Mouse (Mus musculus): ENCODE measurements at regions not wholly inside any gene's neighbourhood (a gene's known extent, or its start where the extent isn't known, plus 50 kb on each side); places are given as distances from the start of the nearest gene placed in this dataset.

DNA sequence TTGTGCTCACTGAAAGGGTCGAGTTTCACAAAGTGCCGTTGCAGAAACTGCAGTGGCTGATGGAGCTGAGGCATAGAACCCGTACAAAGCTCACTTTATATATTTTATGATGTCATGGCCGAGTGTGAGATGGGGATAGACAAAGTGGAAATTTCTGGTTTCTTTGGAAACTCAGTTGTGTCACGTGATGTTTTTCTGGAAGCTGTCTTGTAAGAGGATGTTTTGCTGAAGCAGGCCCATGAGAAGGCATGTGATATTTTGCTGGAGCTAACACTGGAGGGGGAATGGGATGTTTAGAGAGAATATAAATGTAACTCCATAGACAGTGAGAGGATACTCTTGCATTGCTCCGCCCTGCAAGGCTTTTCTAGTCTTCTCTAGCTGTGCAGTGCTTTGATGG, 311.7 kb downstream of the Tmem132b start:
- WGBS = 69% methylated on average over 6 of the region's 6 CpGs
- Histone ChIP-seq H3K4me1 (replicated peaks) (no peaks in the 10 kb centered on the region), H3K4me2 (replicated peaks) (no peak overlapping the region), H3K27ac (no peak overlapping the region), H3K4me3 (replicated peaks) (no peak overlapping the region), H3K27me3 (replicated peaks) (no peaks in the 10 kb centered on the region), H3K36me3 (no peaks in the 10 kb centered on the region), H3K9ac (no peak overlapping the region), H3K9me3 (no peaks in the 10 kb centered on the region)
- no peak for ATAC-seq

DNA sequence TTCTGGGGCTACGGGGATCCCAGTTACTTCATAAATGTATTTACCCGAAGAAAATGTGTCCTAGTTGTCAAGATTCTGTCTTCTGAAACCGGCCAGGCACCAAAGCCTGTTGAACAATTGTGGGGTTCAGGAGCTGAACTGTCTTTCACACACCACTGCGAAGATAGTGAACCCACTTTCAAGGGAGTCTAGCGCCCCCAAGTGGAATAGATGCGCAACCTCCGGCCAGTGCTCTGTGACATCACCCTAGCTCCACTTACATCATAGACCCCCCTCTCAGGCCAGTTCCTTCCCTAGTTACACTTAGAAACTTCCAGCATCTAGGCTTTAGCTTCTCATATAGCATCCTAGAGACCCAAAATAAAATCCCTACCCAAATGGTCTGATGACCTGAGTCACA, 318.1 kb downstream of the Tmem132b start:
- Histone ChIP-seq H3K4me3 (replicated peaks) (no peak overlapping the region), H3K4me2 (replicated peaks) (no peak overlapping the region), H3K27me3 (replicated peaks) (no peaks in the 10 kb centered on the region), H3K9me3 (no peaks in the 10 kb centered on the region), H3K36me3 (no peaks in the 10 kb centered on the region), H3K4me1 (replicated peaks) (no peaks in the 10 kb centered on the region), H3K27ac (no peak overlapping the region), H3K9ac (no peak overlapping the region)
- 78% methylated on average over 7 of the region's 7 CpGs for WGBS
- no peak for ATAC-seq

DNA sequence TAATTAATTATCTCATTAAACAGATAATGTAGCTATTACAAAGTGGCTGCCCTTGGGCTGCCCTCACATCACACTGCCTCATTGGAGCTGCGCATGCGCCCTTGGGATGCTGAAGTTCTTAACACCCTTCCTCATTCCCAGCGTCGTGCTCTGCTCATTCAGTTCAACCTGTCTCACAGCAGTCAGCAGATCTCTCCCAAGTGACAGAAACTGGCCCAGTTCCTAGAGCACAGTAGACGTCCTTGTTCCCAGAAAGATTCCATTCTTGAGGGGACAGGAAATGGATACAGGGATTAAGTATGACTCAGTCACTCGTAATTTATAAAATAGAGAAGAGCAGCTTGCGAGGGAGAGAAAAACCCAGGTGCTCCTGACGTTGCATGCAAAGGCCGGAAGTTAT, 344.7 kb downstream of the Tmem132b start:
- 78% methylated on average over 9 of the region's 9 CpGs for WGBS
- Histone ChIP-seq H3K27me3 (replicated peaks) (no peaks in the 10 kb centered on the region), H3K27ac (no peak overlapping the region), H3K4me1 (replicated peaks) (no peaks in the 10 kb centered on the region), H3K9ac (no peak overlapping the region), H3K4me3 (replicated peaks) (no peak overlapping the region), H3K4me2 (replicated peaks) (no peak overlapping the region), H3K9me3 (no peaks in the 10 kb centered on the region), H3K36me3 (no peaks in the 10 kb centered on the region)
- ATAC-seq = no peak

DNA sequence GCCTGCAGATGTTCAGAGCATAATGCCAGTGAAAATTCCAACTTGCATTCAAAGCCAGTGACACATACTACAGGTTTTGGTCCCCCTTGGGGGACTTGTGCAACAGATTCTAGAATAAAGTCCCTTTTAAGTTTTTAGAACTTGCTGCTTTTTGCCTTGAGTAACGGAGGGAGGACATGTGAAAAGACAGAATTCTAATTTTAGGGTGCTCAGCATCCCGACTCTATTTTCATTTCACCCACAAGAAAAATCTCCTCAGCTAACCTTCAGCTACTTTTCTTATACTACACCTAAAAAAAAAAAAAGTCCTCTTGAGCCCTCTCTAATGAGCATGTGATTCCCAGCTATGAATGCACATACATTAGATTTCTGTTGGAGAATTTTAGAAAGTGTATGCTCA, 357.3 kb downstream of the Tmem132b start:
- H3K9me3 ChIP-seq = no peaks in the 10 kb centered on the region
- H3K36me3 ChIP-seq = no peaks in the 10 kb centered on the region
- H3K4me1 ChIP-seq (replicated peaks) = no peaks in the 10 kb centered on the region
- ATAC-seq = no peak
- H3K27ac ChIP-seq = no peak overlapping the region
- H3K9ac ChIP-seq = no peak overlapping the region
- 81% methylated on average over 2 of the region's 2 CpGs for WGBS
- H3K4me2 ChIP-seq (replicated peaks) = no peak overlapping the region
- H3K4me3 ChIP-seq (replicated peaks) = no peak overlapping the region
- no peaks in the 10 kb centered on the region for H3K27me3 ChIP-seq (replicated peaks)

DNA sequence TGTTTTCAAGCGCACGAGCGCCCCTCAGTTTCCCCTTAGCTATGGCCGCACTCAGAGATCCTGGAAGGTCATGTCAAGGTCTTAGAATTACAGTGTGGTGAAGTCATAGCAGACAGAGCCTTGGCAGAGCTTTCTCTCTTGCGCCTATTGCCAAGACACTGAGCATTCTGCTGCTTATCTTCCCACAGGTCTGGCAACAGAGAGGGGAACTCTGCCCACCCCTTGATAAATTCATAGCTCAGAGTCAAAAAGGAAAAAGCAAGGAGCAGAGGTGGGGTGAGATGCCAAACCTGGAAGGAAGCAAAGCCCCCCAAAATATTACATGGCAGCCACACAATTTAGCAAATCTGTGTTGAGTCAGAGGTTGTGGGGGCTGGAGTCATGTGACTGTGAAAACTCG, 362.3 kb downstream of the Tmem132b start:
- Histone ChIP-seq H3K9ac (no peak overlapping the region), H3K27ac (no peak overlapping the region), H3K4me1 (replicated peaks) (no peaks in the 10 kb centered on the region), H3K36me3 (no peaks in the 10 kb centered on the region), H3K4me2 (replicated peaks) (no peak overlapping the region), H3K4me3 (replicated peaks) (no peak overlapping the region), H3K9me3 (no peaks in the 10 kb centered on the region), H3K27me3 (replicated peaks) (no peaks in the 10 kb centered on the region)
- no peak for ATAC-seq
- WGBS = 86% methylated on average over 6 of the region's 6 CpGs

DNA sequence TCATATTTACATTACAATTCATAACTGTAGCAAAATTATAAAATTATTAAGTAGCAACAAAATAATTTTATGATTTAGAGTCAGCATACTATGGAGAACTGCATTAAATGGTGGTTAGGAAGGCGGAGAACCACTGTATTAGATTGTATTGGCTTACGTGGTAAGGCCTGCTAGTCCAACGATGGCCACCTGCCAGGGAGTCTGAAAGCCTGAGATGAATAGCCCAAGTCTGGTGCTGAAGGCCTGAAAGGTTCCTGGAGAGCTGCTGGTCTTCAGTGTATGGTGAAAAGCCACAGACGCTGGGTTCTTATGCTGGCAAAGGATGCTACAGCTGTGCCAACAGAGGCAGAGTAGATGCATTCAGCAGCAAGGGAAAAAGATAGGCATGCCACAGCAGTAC, 370.5 kb downstream of the Tmem132b start:
- no peak for ATAC-seq
- H3K27me3 ChIP-seq (replicated peaks) = no peaks in the 10 kb centered on the region
- H3K36me3 ChIP-seq = no peaks in the 10 kb centered on the region
- H3K27ac ChIP-seq = no peak overlapping the region
- no peaks in the 10 kb centered on the region for H3K4me1 ChIP-seq (replicated peaks)
- 84% methylated on average over 4 of the region's 4 CpGs for WGBS
- no peak overlapping the region for H3K4me3 ChIP-seq (replicated peaks)
- H3K9ac ChIP-seq = no peak overlapping the region
- no peaks in the 10 kb centered on the region for H3K9me3 ChIP-seq
- H3K4me2 ChIP-seq (replicated peaks) = no peak overlapping the region

DNA sequence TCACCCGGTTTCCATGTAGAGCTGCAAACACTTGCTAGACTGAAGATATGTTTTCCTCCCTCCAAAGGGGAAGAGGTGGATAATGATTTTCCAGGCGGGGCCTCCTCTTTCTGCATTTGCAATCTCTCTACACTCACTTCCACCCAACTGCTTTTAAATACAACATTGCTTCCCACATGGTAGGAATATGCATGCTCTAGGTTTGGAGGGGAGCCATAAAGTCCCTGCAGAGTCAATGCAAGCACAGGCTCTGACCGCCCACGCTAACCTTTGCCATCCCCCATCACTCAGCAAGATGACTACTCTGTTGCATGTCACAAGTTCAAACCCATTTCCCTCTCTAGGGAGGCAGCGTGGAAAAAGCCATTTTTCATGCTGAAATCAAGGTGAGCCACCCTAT, 372.9 kb downstream of the Tmem132b start:
- Histone ChIP-seq H3K4me3 (replicated peaks) (no peak overlapping the region), H3K9ac (no peak overlapping the region), H3K27ac (no peak overlapping the region), H3K9me3 (no peaks in the 10 kb centered on the region), H3K4me2 (replicated peaks) (no peak overlapping the region), H3K36me3 (no peaks in the 10 kb centered on the region), H3K4me1 (replicated peaks) (no peaks in the 10 kb centered on the region), H3K27me3 (replicated peaks) (no peaks in the 10 kb centered on the region)
- no peak for ATAC-seq
- WGBS = 87% methylated on average over 5 of the region's 5 CpGs

DNA sequence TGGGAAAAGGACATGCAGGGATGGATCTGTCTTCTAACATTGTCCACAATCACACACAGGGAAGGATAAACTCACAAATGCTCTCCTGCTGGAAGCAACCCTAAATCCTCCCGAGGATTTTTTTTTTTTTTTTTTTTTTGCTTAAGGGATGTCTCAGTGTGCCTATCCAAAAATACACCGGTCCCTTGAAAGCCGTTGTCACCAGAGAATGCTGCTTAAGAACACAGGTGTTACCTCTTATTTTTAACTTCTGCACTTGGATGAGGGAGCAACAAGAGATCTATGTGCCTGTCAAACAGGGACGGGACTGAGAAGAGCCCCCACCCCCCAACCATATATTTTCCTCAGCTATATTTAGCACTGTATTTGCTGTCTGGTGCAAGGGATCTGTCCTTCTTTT, 375.8 kb downstream of the Tmem132b start:
- WGBS = 80% methylated on average over 4 of the region's 4 CpGs
- Histone ChIP-seq H3K4me3 (replicated peaks) (no peak overlapping the region), H3K9me3 (no peaks in the 10 kb centered on the region), H3K36me3 (no peaks in the 10 kb centered on the region), H3K4me2 (replicated peaks) (no peak overlapping the region), H3K27ac (no peak overlapping the region), H3K9ac (no peak overlapping the region), H3K4me1 (replicated peaks) (no peaks in the 10 kb centered on the region), H3K27me3 (replicated peaks) (no peaks in the 10 kb centered on the region)
- ATAC-seq = no peak

DNA sequence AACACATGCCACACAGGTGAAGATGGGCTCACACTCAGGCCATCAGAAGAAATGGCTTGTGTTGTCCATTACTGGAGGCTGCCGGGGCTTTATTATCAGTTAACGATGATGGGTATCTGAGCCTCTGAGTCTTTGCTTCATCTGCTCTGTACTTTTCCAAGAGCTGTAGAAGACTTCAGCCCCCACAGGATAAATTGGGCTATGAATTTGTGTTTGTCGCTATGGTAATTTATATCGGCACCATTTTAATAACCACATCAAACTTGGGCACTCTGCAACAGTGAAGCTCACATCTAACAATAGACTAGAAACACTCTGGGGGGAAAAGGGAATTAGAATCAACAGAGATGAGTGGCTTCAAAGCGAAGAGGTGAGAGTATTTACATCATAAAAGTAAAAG, 376.3 kb downstream of the Tmem132b start:
- Histone ChIP-seq H3K9ac (no peak overlapping the region), H3K4me1 (replicated peaks) (no peaks in the 10 kb centered on the region), H3K27me3 (replicated peaks) (no peaks in the 10 kb centered on the region), H3K4me3 (replicated peaks) (no peak overlapping the region), H3K9me3 (no peaks in the 10 kb centered on the region), H3K27ac (no peak overlapping the region), H3K4me2 (replicated peaks) (no peak overlapping the region), H3K36me3 (no peaks in the 10 kb centered on the region)
- 94% methylated on average over 5 of the region's 5 CpGs for WGBS
- no peak for ATAC-seq

DNA sequence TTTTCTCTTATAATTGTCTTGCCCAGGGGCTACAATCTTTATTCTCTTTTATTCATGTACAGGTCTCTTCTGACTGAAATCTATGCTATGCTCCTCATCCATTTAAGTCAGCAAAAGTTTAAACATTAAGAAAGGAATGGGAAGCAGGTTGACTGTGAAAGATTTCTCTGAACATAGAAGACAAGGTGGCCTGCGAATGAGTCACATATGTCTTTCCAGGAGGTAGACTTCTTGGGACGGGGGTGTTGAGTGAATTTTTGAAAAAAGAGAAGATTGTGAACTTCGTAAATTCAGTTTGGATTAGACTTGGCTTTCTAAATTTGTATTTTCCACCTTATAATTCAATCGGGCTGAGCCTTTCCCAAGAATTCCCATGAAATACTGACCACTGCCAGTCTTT, 384.3 kb downstream of the Tmem132b start:
- Histone ChIP-seq H3K27me3 (replicated peaks) (no peaks in the 10 kb centered on the region), H3K9me3 (no peaks in the 10 kb centered on the region), H3K4me3 (replicated peaks) (no peak overlapping the region), H3K27ac (no peak overlapping the region), H3K9ac (no peak overlapping the region), H3K4me1 (replicated peaks) (no peaks in the 10 kb centered on the region), H3K4me2 (replicated peaks) (no peak overlapping the region), H3K36me3 (no peaks in the 10 kb centered on the region)
- WGBS = 86% methylated on average over 4 of the region's 4 CpGs
- no peak for ATAC-seq

DNA sequence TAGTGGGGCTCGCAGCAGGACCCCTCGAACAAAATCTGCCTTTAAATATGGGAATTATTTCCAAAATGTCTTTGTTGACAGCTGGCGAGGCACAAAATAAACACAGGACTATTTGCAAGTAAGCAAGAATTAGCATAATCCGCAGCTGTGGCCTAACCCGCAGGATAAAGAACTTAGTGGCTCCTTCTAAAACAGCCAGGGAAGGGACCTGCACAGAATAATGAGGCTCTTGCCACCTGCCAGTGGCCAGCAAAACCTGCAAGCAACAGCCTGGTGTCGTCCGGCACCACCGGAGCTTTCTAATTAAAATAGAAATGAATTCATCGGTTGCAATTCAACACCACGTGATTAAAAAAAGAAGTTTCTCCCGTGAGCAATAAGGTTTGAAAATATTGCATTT, 389.4 kb downstream of the Tmem132b start:
- Histone ChIP-seq H3K4me2 (replicated peaks) (no peak overlapping the region), H3K36me3 (no peaks in the 10 kb centered on the region), H3K9ac (no peak overlapping the region), H3K9me3 (no peaks in the 10 kb centered on the region), H3K27ac (no peak overlapping the region), H3K4me1 (replicated peaks) (no peaks in the 10 kb centered on the region), H3K27me3 (replicated peaks) (no peaks in the 10 kb centered on the region), H3K4me3 (replicated peaks) (no peak overlapping the region)
- 29% methylated on average over 11 of the region's 11 CpGs for WGBS
- ATAC-seq = no peak

DNA sequence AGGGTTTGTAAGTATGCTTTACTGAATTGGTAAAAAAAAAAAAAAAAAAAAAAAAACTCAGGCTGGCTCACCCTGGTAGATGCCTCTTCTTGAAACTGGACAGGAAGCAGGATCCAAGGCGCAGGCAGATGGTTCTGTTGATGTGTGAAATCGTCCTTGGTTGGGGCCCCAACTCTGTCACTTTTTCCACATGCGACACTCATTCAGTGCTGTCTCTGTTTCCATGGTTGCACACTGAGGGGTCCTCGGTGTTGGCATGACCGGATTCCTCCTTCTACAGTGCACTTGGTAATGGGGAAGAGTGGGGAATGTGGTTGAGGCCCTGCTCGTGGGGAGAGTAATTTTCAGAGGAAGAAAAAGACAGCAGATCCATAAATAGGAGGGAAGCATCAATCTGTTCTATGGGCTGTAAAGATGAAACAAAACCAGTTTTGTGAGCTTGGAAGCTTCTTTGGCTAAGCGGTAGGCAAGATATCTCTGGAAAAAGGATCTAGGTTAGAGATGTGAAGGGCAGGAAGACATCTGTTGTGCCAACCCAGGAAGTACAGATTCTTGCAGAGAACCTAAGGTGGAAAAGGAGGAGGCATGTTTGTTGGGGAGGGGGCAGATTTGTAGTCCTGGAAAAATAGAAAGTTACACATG, 394.4 kb downstream of the Tmem132b start:
- Histone ChIP-seq H3K4me1 (replicated peaks) (no peaks in the 10 kb centered on the region), H3K4me3 (replicated peaks) (no peak overlapping the region), H3K4me2 (replicated peaks) (no peak overlapping the region), H3K27ac (no peak overlapping the region), H3K36me3 (no peaks in the 10 kb centered on the region), H3K27me3 (replicated peaks) (no peaks in the 10 kb centered on the region), H3K9ac (no peak overlapping the region), H3K9me3 (no peaks in the 10 kb centered on the region)
- no peak for ATAC-seq
- 79% methylated on average over 7 of the region's 7 CpGs for WGBS

DNA sequence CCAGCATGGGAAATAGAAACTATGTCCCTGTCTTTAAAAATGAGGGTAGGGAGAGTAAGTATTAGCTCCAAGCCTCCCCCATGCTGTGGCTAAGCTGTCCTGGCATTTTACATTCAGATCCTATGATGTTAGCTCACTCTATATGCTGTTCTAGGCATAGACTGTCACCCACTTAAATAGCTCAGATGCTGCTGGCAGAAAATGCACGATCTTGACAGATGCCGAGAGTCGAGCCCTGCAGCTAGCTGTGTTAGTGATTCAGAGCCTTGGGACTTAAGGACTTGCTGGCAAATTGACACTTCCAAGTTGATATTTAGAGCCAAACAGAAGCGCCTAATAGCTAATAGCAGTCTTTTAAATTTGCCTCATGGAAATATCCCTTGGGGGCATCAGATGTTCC, 399.9 kb downstream of the Tmem132b start:
- H3K36me3 ChIP-seq = no peaks in the 10 kb centered on the region
- 88% methylated on average over 4 of the region's 4 CpGs for WGBS
- no peak overlapping the region for H3K4me2 ChIP-seq (replicated peaks)
- H3K4me3 ChIP-seq (replicated peaks) = no peak overlapping the region
- H3K27me3 ChIP-seq (replicated peaks) = no peaks in the 10 kb centered on the region
- H3K4me1 ChIP-seq (replicated peaks) = no peaks in the 10 kb centered on the region
- H3K9me3 ChIP-seq = no peaks in the 10 kb centered on the region
- no peak for ATAC-seq
- no peak overlapping the region for H3K9ac ChIP-seq
- no peak overlapping the region for H3K27ac ChIP-seq
